Mouse (Mus musculus): ENCODE data around the gene Txndc12. TPM values are rescaled to one million over a fixed set of nuclear protein-coding genes. Genes with fewer than 3 reads are reported as not detected.

Gene Txndc12
- total RNA-seq (2021): 72.1 and 75.5 TPM in 2 replicates
- long read RNA-seq, transcript Txndc12-201 (7 exons, 1,359 nt): major isoform, 49 of 56 reads
- long read RNA-seq, partial matches to known transcripts: 6 of 56 reads
- long read RNA-seq, other reads (novel, unspliced or antisense): 1 of 56 reads

DNA sequence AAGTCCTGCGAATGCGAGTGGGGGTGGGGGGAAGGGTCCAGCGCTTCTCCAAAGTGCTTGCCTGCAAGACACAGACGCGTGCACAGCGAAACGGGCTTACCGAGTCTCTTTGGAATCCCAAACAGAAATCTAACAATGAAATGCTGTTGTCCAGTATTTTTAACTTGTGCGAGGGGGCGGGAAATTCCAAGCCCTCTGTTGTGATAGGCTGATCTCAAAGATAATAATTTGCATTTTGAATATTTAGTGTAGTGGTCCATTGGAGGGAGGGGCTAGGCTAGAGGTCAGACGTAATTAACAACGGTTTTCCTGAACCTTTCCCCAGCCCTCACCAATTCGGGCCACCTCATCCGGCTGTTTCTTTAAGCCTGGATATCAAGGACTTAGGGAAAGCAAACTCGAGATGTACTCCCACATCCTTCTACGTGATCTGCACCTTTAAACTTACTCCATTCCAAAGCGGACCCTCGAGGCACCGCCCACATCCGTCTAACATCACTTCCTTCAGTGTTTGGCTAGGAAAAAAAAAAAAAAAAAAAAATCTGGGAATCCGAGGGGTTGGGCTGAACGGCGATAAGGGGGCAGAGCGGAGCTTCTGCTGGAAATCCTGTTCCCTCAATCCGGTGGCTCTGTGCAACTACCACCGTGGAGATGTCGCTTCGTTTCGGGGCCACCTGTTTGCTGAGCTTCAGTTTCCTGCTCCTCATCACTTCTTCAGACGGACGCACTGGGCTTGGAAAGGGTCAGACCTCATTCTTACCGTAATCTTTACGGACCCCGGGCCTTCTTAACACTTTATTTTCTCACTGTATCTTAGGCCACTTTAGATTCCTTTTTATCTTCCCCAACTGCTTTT lies at the start of gene Txndc12:
Gene Txndc12, plus strand, starts transcription at position 487 of the 856 bp plus-strand sequence.
- peak; percentile 78 for DNase-seq

DNA sequence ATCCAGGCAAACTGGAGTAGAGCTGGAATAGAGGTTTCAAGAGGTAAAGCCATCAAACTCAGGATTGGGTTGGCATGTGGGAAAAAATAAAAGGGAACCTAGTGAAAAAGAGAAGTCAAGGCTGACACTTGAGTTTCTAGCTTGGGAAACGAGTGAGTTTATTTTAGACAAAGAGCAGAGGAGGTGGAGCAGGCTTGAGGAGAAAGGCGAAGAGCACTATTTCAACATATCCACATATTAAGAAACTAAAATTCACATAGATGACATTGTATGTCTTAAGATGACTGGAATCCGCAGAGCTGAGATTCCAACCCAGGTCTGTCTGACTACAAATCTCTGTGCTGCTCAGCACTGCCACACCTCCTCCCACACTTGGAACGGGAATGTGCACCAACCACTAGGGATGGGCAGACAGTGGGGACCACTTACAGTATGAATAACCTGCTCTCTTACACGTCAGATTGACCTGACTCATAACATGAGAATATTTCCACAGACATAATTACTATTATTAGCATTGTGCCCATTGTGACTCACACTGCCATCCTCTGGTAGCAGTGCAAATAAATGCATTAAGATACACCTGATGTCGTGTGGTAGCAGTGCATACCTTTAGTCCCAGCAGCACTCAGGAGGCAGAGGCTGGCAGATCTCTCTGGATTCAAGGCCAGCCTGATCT lies 45.0 kb upstream of the Txndc12 start:
- no peak for DNase-seq

- no peak for DNase-seq
Measured at GRCm38 (mm10) chr4:108790507-108790906, 43.9 kb upstream of the Txndc12 start.

GRCm38 (mm10) chr4:108793941-108794340 lies 40.5 kb upstream of the Txndc12 start:
- DNase-seq: no peak

DNA sequence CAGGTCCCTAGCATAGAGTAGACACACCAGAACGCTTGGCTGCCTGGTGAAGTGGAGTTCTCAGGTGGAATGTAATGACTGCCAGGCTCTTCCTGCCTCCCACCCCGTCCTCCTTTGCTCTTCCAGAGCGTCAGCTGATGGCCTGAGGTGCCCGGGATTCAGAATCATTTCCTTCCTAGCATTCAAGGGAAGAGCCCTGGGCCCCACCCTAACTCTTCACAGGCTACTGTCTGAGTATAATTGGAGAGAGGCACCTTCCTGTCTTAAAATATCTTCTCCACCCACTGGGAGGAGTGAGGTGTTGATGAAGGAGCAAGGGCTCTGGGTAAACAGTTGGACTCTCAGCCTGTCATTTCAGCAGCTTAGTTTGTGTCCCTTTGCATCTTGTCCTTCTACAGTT lies 37.7 kb upstream of the Txndc12 start:
- no peak for DNase-seq

DNA sequence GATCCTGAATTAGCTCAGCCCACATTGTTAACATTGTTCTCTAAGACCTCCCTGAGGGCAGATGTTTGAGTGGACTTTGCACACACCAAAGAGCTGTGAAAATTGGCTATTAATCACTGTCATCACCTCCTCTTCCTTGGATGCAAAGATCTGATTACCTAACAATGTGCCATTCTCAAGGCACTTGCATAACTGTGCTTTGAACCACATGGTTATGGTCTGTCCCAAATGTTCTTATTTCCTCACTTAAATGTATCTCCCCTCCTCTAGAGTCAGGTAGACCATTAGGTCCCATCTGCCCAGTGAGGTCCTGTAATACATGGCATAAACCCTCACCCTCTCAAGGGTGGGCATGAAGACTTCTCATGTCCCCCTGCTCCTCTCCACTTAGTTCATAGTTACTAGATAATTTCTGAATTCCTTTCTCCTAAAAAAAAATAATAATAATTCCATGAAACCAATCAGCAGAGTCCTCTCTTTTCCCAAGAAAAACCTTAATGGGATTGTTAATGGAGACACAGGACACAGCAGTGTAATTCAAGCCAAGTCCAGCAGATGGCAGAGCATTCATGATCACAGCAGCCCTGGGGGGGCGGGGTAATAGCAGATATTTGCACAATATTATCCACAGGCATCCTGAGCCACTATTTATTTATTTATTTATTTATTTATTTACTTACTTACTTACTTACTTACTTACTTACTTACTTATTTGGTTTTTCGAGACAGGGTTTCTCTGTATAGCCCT lies 36.1 kb upstream of the Txndc12 start:
- peak; percentile 75 for DNase-seq

GRCm38 (mm10) chr4:108803535-108803934 lies 30.9 kb upstream of the Txndc12 start:
- DNase-seq: no peak

- DNase-seq: no peak
Measured at GRCm38 (mm10) chr4:108811142-108811541, 23.3 kb upstream of the Txndc12 start.

DNA sequence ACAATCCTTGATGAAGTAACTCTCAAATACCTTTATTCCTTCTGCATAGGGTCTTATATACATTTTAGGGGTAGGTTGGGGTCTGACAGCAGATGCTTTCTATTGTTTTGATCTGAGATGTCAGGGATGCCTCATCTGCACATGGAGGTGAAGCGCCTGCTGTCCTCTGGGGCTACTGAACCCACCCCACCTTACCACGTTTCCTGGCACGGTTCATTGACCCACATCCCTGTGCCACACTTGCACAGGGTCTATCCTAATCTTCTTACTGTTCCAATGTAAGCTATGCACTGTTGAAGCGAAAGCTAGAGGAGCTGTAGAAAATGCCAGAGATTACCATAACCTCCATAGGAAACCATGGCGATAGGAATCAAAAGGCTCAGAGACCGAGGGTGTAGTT lies 22.9 kb upstream of the Txndc12 start:
- no peak for DNase-seq

DNA sequence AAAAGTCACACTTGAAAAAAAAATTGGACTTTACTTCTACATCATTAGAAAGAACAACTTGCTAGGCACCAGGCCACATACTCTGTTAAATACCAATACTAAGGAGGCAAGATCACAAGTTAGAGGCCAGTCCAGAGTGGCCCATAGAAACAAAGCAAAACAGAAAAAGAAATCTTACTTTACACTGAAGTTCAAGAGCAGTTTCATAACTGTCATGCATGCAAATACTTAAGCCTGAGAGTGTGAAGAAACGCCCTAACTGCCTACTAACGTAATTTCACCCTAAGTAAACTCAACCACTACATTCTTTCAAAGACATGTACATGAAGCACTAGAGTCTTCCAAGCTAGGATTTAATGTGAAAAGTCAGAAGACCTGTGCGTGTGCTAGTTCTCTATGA lies 8.7 kb upstream of the Txndc12 start:
- DNase-seq: no peak

GRCm38 (mm10) chr4:108826096-108826495 lies 8.3 kb upstream of the Txndc12 start:
- no peak for DNase-seq

DNA sequence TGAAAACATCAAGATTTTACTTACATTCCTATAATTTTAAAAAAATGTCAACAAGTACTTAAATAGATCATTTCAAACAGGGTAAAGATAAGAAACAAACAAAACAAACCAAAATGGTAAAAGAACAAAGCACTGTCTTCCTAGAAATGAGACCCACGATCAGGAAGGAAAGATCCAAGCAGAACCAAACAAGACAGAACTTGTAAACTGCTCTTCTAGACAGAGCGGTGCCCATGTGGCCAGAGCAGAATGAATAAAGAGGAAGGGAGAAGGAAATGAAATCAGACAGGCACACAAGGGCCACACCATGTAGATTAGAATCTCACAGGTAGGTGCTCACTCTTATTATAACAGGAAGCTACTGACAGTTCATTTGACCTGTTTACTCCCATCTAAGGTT lies 7.8 kb upstream of the Txndc12 start:
- DNase-seq: no peak

DNA sequence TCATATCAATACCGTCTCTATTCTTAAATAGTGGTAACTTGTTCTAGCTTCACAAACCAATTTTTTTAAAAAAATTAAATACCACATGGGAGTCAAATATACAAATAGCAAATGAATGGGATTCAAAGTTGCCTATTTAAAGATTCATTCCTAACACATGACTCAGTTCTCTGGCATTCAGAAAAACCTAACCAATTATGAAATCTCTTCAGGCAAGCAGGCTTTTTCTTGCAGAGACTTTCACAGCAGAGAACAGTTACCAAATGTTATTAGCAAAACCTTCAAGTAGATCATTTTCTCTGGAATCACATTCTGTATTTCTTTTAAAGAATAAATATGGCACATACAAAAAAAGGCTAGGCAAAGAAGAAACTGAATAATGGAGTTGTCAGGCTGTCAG lies 3.7 kb upstream of the Txndc12 start:
- DNase-seq: no peak

DNA sequence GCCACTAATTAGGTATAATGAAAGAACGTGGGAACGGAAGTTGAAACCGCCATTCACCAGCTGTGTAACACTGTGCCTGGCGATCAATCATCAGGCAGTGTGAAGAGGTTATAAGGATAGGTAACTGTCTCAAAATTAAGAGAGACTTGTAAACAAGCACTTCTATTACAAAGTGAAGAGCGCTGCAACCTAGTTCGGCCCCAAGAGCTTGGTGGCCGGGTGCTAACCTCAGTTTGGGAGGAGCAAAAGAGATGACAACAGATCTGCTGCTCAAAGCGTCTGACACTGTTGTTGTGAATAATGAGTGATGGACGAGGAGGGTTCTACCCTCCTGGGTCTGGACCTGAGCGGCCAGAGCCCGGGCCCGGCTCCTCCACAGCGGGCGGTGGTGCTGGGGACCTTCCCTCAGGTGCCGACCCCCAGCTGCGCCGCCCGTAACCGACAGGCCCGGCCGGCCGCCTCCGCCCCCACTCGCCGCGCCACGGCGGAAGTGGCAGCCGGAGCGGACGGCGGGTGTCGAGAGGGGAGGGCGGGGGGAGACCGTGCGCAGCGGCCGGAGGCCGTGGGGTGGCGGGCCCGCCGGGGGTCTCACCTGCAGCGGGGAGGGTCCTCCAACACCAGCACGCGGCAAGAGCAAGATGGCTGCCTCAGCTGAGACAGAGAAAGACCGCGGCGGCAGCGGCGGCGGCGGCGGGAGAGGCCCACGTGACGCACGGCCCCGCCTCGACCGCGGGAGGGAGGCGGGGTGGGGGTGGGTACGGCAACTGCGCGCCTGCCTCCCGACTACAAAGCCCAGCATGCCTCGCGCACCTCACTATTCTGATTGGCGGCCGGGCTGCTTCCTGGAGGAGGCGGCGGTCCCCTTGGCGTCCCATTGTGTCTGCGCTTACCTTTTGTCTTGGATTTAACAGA lies 1.2 kb upstream of the Txndc12 start, which contains the start of gene Btf3l4:
Gene Btf3l4, minus strand, starts transcription at position 699 of the 912 bp plus-strand sequence.
- DNase-seq: peak; percentile 90

DNA sequence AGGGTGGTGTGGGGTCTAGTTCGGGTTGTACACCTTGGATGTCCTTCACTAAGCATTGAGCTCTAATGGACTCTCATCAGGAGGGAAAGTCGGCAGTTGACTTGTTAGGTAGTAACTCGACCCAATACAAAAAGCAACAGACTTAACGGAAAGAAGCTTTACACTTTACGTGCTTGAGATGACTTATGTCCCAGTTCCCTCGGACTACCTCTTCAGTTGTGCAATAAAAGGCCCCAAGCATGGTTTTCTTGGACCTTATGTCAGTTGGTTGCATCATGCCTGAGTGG lies 630 bp upstream of the Txndc12 start:
- no peak for DNase-seq

DNA sequence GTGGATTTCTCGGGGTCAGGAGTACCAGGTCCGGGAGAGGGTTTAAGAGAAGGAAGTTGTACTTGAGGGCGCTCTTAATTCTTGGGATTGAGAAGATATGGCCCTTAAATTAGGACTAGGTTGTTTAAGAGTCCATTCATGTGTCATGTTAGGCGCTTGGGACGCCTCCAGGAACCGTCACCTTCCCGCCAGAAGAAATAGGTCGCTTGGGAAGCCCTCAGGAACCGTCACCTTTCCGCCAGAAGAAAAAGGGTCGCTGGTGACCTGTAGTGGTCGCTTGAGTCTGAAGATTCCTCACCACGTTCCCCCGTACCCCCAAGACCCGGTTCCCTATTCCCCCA lies 540 bp downstream of the Txndc12 start:
- DNase-seq: peak; percentile 15

GRCm38 (mm10) chr4:108835496-108835895 lies 1.1 kb downstream of the Txndc12 start:
- no peak for DNase-seq

DNA sequence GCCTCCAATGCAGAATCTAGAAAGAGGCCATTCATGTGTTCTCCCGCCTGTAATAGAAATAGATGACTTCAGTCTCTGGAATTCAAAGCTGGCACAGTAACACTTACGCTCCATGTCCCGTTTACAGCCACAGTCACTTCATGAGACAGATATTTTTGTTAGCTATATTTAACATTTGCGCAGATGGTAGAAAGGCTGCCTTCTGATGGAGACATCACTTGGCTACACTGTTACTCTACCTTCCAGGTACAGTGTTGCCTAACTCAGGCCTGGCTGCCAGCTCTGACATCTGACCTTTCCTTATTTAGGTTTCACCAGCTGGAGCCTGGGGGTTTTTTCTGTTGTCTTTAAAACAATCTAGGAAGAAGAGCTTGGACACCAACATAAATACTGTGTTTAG lies 3.6 kb downstream of the Txndc12 start:
- DNase-seq: no peak

DNA sequence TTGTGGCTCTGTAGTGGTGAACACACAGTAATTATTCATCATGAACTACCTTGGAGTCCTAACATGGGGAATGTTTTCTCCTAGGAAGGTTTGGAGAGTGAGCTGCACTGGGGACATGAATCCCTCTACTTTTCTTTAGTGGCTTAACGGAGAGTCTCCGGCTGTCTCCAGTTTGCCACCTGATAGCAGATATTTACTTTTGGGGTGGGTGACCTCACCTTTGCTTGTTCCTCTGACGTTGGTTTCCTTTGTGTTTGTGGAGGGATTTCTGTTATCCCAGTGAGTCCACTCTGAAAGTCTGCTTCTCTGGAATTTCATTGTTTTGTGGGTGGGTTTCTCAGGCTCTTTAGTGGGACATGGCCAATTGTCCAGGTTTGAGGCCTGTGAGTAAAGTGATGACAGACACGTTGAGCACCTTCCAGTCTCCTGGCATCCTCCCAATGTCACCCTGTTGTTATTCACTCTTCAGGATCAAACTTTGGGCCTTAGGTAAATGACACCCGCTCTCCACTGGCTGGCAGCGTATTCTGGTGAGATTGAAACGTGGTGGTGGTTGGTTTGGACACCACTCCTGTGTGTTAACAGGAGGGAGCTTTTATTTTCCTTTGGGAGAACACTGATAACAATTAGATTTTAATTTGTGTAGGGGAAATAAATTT lies 7.6 kb downstream of the Txndc12 start:
- no peak for DNase-seq

- no peak for DNase-seq
Measured at GRCm38 (mm10) chr4:108843336-108843735, 8.9 kb downstream of the Txndc12 start.
